ENCODE assay signal across 10 mouse cellular contexts in the genomic region with DNA sequence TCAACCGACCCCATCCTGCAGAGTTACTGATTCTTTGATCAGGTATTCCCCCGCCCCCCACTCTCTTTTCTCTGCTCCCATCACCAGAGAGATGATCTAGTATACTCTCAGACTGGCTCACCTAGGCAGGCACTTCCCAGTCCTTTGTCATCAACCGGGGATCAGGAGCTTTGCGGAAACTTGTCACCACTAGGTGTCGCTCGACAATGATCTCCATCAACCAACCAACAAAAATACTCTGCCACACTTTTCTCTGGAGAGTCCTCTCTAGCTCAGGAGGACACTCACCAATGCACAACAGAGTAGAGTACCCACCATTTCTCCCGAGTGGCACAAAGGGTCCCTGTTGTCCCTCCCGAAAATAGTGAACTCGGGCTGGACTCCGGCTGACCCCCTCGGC.
DNase-seq lines count a peak whose midpoint lies in the region; ATAC-seq and TF ChIP-seq lines count a peak whose summit lies in the region.
"Had no signal": no experiment of that assay in that cellular context is flagged by ENCODE, and none has a peak within 500 bp of the region (broad histone marks: within the 10 kb centered on the region; RNA-seq: fewer than 3 reads in every experiment).

No protein-coding gene starts in this region.

- TF ChIP-seq CTCF in lung, postnatal 0 days (IDR thresholded peaks at IDR 0.05), result peak; percentile 11; the same call in 1 of the 2 replicates
- TF ChIP-seq CTCF in lung, adult 2 months (IDR thresholded peaks at IDR 0.05; ENCODE audit: insufficient read depth, low read length), result no peak
- TF ChIP-seq CTCF in stomach, postnatal 0 days (IDR thresholded peaks at IDR 0.05; ENCODE audit: low read depth), result peak; percentile 71

- H3K27ac ChIP-seq in lung, postnatal 0 days (ENCODE audit: low read length), result no peak overlapping the region
- no peak overlapping the region for H3K27ac ChIP-seq in forebrain, embryonic 12.5 days
- H3K27ac ChIP-seq in kidney, embryonic 16.5 days (ENCODE audit: low read length), result no peak overlapping the region
- no peak overlapping the region for H3K27ac ChIP-seq in midbrain, embryonic 11.5 days (ENCODE audit: low read depth, low read length)
- no peak overlapping the region for H3K27ac ChIP-seq in stomach, postnatal 0 days (replicated peaks)
- H3K27ac ChIP-seq: embryonic facial prominence, embryonic 15.5 days; macrophage had no signal

- no peaks in the 10 kb centered on the region for H3K9me3 ChIP-seq in lung, postnatal 0 days (ENCODE audit: low read length)
- no peaks in the 10 kb centered on the region for H3K9me3 ChIP-seq in forebrain, embryonic 12.5 days
- H3K9me3 ChIP-seq in kidney, embryonic 16.5 days (ENCODE audit: low read length), result no peaks in the 10 kb centered on the region
- H3K9me3 ChIP-seq in midbrain, embryonic 11.5 days (ENCODE audit: control insufficient read depth, low read length), result no peaks in the 10 kb centered on the region
- no peaks in the 10 kb centered on the region for H3K9me3 ChIP-seq in stomach, postnatal 0 days (ENCODE audit: control insufficient read depth, low read length)
- H3K9me3 ChIP-seq: embryonic facial prominence, embryonic 15.5 days had no signal

- no peak overlapping the region for H3K4me3 ChIP-seq in lung, postnatal 0 days (ENCODE audit: low read depth, low read length)
- H3K4me3 ChIP-seq in lung, adult 2 months (replicated peaks; ENCODE audit: extremely low read depth, low read depth, low read length), result no peak overlapping the region
- no peak overlapping the region for H3K4me3 ChIP-seq in forebrain, embryonic 12.5 days (replicated peaks)
- no peak overlapping the region for H3K4me3 ChIP-seq in kidney, embryonic 16.5 days (ENCODE audit: low read length)
- H3K4me3 ChIP-seq in midbrain, embryonic 11.5 days (ENCODE audit: low read depth, low read length), result no peak overlapping the region
- no peak overlapping the region for H3K4me3 ChIP-seq in stomach, postnatal 0 days (ENCODE audit: low read depth, low read length)
- H3K4me3 ChIP-seq: embryonic facial prominence, embryonic 15.5 days had no signal

- no peak overlapping the region for H3K4me2 ChIP-seq in lung, postnatal 0 days (replicated peaks; ENCODE audit: low read depth, low read length)
- H3K4me2 ChIP-seq in forebrain, embryonic 12.5 days, result no peak overlapping the region
- no peak overlapping the region for H3K4me2 ChIP-seq in kidney, embryonic 16.5 days (replicated peaks; ENCODE audit: low read depth, low read length)
- no peak overlapping the region for H3K4me2 ChIP-seq in midbrain, embryonic 11.5 days
- no peak overlapping the region for H3K4me2 ChIP-seq in stomach, postnatal 0 days (replicated peaks; ENCODE audit: low read depth)
- H3K4me2 ChIP-seq: embryonic facial prominence, embryonic 15.5 days had no signal

- TF ChIP-seq POLR2A in lung, adult 2 months (IDR thresholded peaks at IDR 0.05; ENCODE audit: borderline replicate concordance, extremely low read depth, low read depth, low read length), result no peak

- DNase-seq in lung, postnatal 0 days (ENCODE audit: low spot score), result no peak
- DNase-seq in lung, adult 2 months, result no peak
- peak; percentile 31 for DNase-seq in adrenal gland, postnatal 25 days
- peak; percentile 96 for DNase-seq in midbrain, embryonic 11.5 days (ENCODE audit: low spot score, missing footprints)
- peak; percentile 43 for DNase-seq in stomach, postnatal 0 days (ENCODE audit: low spot score)
- DNase-seq in heart, adult 9 months (ENCODE audit: low spot score in 2 of 2), result no peak

- no peaks in the 10 kb centered on the region for H3K27me3 ChIP-seq in lung, postnatal 0 days (replicated peaks; ENCODE audit: insufficient read depth, low read length)
- H3K27me3 ChIP-seq in forebrain, embryonic 12.5 days, result no peaks in the 10 kb centered on the region
- H3K27me3 ChIP-seq in kidney, embryonic 16.5 days (ENCODE audit: insufficient read depth, low read length), result no peaks in the 10 kb centered on the region
- no peaks in the 10 kb centered on the region for H3K27me3 ChIP-seq in midbrain, embryonic 11.5 days (ENCODE audit: control insufficient read depth, insufficient read depth, low read length)
- no peaks in the 10 kb centered on the region for H3K27me3 ChIP-seq in stomach, postnatal 0 days (ENCODE audit: control insufficient read depth, insufficient read depth, low read length)
- H3K27me3 ChIP-seq: embryonic facial prominence, embryonic 15.5 days had no signal

- H3K4me1 ChIP-seq in lung, postnatal 0 days (ENCODE audit: insufficient read depth, low read depth, low read length), result no peaks in the 10 kb centered on the region
- no peaks in the 10 kb centered on the region for H3K4me1 ChIP-seq in lung, adult 2 months (ENCODE audit: control insufficient read depth, insufficient read depth, low read length)
- H3K4me1 ChIP-seq in forebrain, embryonic 12.5 days, result no peaks in the 10 kb centered on the region
- H3K4me1 ChIP-seq in kidney, embryonic 16.5 days (ENCODE audit: insufficient read depth, low read length), result no peaks in the 10 kb centered on the region
- no peaks in the 10 kb centered on the region for H3K4me1 ChIP-seq in midbrain, embryonic 11.5 days (ENCODE audit: control insufficient read depth, insufficient read depth, low read length)
- no peaks in the 10 kb centered on the region for H3K4me1 ChIP-seq in stomach, postnatal 0 days (replicated peaks; ENCODE audit: control insufficient read depth, insufficient read depth)
- H3K4me1 ChIP-seq: embryonic facial prominence, embryonic 15.5 days had no signal

- H3K36me3 ChIP-seq in lung, postnatal 0 days (ENCODE audit: insufficient read depth, low read length), result no peaks in the 10 kb centered on the region
- H3K36me3 ChIP-seq in forebrain, embryonic 12.5 days (replicated peaks), result no peaks in the 10 kb centered on the region
- no peaks in the 10 kb centered on the region for H3K36me3 ChIP-seq in kidney, embryonic 16.5 days (ENCODE audit: insufficient read depth, low read length)
- no peaks in the 10 kb centered on the region for H3K36me3 ChIP-seq in midbrain, embryonic 11.5 days (ENCODE audit: control insufficient read depth, insufficient read depth, low read length)
- H3K36me3 ChIP-seq in stomach, postnatal 0 days (ENCODE audit: control insufficient read depth, insufficient read depth, low read length), result no peaks in the 10 kb centered on the region
- H3K36me3 ChIP-seq: embryonic facial prominence, embryonic 15.5 days had no signal

- WGBS in lung, postnatal 0 days, result 40% methylated on average over 11 of the region's 11 CpGs
- 33% methylated on average over 11 of the region's 11 CpGs for WGBS in lung, adult 2 months
- WGBS in forebrain, embryonic 12.5 days, result 38% methylated on average over 11 of the region's 11 CpGs
- WGBS in kidney, embryonic 16.5 days, result 39% methylated on average over 11 of the region's 11 CpGs
- 33% methylated on average over 11 of the region's 11 CpGs for WGBS in midbrain, embryonic 11.5 days
- WGBS in stomach, postnatal 0 days, result 37% methylated on average over 11 of the region's 11 CpGs

- no peak overlapping the region for H3K9ac ChIP-seq in lung, postnatal 0 days (replicated peaks; ENCODE audit: low read depth)
- no peak overlapping the region for H3K9ac ChIP-seq in forebrain, embryonic 12.5 days
- H3K9ac ChIP-seq in kidney, embryonic 16.5 days (replicated peaks; ENCODE audit: low read length), result no peak overlapping the region
- no peak overlapping the region for H3K9ac ChIP-seq in midbrain, embryonic 11.5 days (ENCODE audit: low read length)
- H3K9ac ChIP-seq in stomach, postnatal 0 days (ENCODE audit: low read length), result no peak overlapping the region
- H3K9ac ChIP-seq: embryonic facial prominence, embryonic 15.5 days had no signal

- no peak for TF ChIP-seq EP300 in lung, postnatal 0 days (IDR thresholded peaks at IDR 0.05)
- no peak for TF ChIP-seq EP300 in stomach, postnatal 0 days (optimal IDR thresholded peaks at IDR 0.05)

- no peak for ATAC-seq in lung, postnatal 0 days
- peak; percentile 55 for ATAC-seq in forebrain, embryonic 12.5 days (ENCODE audit: low FRiP score)
- peak; percentile 59; the same call in 1 of the 2 replicates for ATAC-seq in kidney, embryonic 16.5 days (ENCODE audit: low FRiP score, low TSS enrichment)
- peak; percentile 70 for ATAC-seq in midbrain, embryonic 11.5 days (ENCODE audit: low FRiP score)
- ATAC-seq in stomach, postnatal 0 days (ENCODE audit: low FRiP score, low TSS enrichment), result no peak

Comparison
In these comparisons a context has a peak if more than half of its experiments do, and no peak if none do; other contexts are left out.
1. ATAC-seq: peak in forebrain, embryonic 12.5 days (single experiment), kidney, embryonic 16.5 days (single experiment) and midbrain, embryonic 11.5 days (single experiment); none in lung, postnatal 0 days (single experiment) and stomach, postnatal 0 days (single experiment).
2. DNase-seq: peak in adrenal gland, postnatal 25 days (single experiment), midbrain, embryonic 11.5 days (single experiment) and stomach, postnatal 0 days (single experiment); none in lung, postnatal 0 days (single experiment), lung, adult 2 months (single experiment) and heart, adult 9 months (0 of 2).